Mouse (Mus musculus) midbrain, embryonic 15.5 days (tissue): Measurements from ENCODE around the gene Gm960. TPM values are rescaled to one million over a fixed set of nuclear protein-coding genes. Genes with fewer than 3 reads are reported as not detected.

Source experiments
- ATAC-seq: fragments of 200-750 bp; cut with Nextera tagmentation; replicated peaks from 2 replicates; pipeline ENCODE4 v1.8.0; 2017; ENCODE audit warnings: moderate TSS enrichment
- H3K27ac ChIP-seq: fragments of 300-500 bp; sonication (generic); 2 replicates; pipeline ENCODE4 v1.5.1; 2015; ENCODE audit warnings: mild to moderate bottlenecking, inconsistent platforms
- H3K27me3 ChIP-seq: fragments of 300-500 bp; sonication (generic); replicated peaks from 2 replicates; pipeline ENCODE4 v1.6.1; 2015; ENCODE audit warnings: inconsistent platforms
- H3K36me3 ChIP-seq: fragments of 300-500 bp; sonication (generic); replicated peaks from 2 replicates; pipeline ENCODE4 v1.6.1; 2015; ENCODE audit warnings: inconsistent platforms
- H3K4me1 ChIP-seq: fragments of 300-500 bp; sonication (generic); 2 replicates; pipeline ENCODE4 v1.6.1; 2015; ENCODE audit warnings: inconsistent platforms
- H3K4me2 ChIP-seq: fragments of 300-500 bp; sonication (generic); 2 replicates; pipeline ENCODE4 v1.6.1; 2015; ENCODE audit warnings: inconsistent platforms, mild to moderate bottlenecking, moderate library complexity
- H3K4me3 ChIP-seq: fragments of 300-500 bp; sonication (generic); 2 replicates; pipeline ENCODE4 v1.5.1; 2015; ENCODE audit warnings: mild to moderate bottlenecking, inconsistent platforms
- H3K9ac ChIP-seq: fragments of 300-500 bp; sonication (generic); 2 replicates; pipeline ENCODE4 v1.6.1; 2015; ENCODE audit warnings: mild to moderate bottlenecking, inconsistent platforms
- H3K9me3 ChIP-seq: fragments of 300-500 bp; sonication (generic); 2 replicates; pipeline ENCODE4 v1.6.1; 2016; ENCODE audit warnings: inconsistent platforms
- WGBS: fragments of 180-500 bp; shearing (Covaris S2); methylation state at CpG from one replicate; pipeline ENCODE4 v1.1.7; 2015; ENCODE audit warnings: mixed read lengths; 5-methylcytosine and 5-hydroxymethylcytosine counted together
- polyA plus RNA-seq: library from polyadenylated mRNA; unstranded; fragments of >200 nt; fragmentation: Nextera tagmentation; extraction: Ambion mirVana; gene quantifications from 2 replicates; pipeline ENCODE4 v1.2.1, GENCODE M21; 2015

The Gm960 gene
- polyA plus RNA-seq, 1 experiment from 2014 or later, result 7.7 TPM

DNA sequence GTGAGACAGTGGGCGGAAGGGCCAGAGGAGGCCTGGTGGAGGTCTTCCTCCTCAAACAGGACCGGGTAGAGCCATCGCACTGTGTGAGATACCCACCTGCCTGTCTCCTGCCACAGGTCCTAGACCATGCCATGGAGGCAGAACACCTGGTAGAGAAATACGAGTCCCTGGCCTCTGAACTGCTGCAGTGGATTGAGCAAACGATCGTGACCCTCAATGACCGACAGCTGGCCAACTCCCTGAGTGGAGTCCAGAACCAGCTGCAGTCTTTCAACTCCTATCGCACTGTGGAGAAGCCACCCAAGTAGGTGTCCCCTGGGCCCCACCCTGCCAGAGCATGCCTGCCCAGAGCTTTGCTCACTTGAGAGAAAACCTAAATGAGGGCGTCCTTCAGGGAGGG, 30.7 kb upstream of the Gm960 start:
- Histone ChIP-seq H3K4me2 (no peak overlapping the region), H3K4me3 (no peak overlapping the region), H3K9ac (no peak overlapping the region), H3K4me1 (no peaks in the 10 kb centered on the region), H3K36me3 (peaks cover 65% of the 10 kb centered on the region), H3K27ac (no peak overlapping the region), H3K27me3 (no peaks in the 10 kb centered on the region), H3K9me3 (no peaks in the 10 kb centered on the region)
- no peak for ATAC-seq
- WGBS, result 90% methylated on average over 9 of the region's 9 CpGs

DNA sequence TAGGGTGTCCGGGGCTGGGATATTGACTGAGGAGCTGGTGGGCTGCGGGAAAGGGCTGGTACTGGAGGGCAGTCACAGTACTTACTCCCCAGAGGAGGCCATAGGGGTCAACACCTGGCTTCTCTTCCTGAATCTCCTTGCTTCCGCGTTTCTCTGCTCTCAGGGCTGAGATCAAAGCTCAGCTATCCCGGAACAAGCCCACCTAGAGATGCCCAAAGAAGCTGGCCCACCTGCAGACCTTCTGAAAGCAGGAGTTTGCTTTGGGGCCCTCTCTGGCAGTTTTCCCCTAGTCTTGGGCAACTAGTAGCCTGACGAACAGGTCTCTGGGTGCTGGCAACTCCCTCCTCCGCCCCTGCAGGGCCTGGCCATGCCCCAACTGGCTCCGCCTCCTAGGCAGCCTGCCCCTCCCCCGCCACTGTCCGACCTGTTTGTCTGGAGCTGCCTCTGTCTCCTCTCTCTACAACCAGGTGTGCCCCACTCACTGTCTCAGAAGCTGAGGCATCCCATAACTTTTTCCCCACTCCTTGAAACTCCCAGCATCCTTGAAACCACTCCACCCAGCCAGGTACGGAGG, 22.3 kb upstream of the Gm960 start:
- Histone ChIP-seq H3K9ac (no peak overlapping the region), H3K4me3 (no peak overlapping the region), H3K27me3 (no peaks in the 10 kb centered on the region), H3K9me3 (no peaks in the 10 kb centered on the region), H3K4me2 (no peak overlapping the region), H3K4me1 (no peaks in the 10 kb centered on the region), H3K36me3 (peaks cover 24% of the 10 kb centered on the region), H3K27ac (no peak overlapping the region)
- ATAC-seq, result no peak
- WGBS, result 24% methylated on average over 11 of the region's 11 CpGs

DNA sequence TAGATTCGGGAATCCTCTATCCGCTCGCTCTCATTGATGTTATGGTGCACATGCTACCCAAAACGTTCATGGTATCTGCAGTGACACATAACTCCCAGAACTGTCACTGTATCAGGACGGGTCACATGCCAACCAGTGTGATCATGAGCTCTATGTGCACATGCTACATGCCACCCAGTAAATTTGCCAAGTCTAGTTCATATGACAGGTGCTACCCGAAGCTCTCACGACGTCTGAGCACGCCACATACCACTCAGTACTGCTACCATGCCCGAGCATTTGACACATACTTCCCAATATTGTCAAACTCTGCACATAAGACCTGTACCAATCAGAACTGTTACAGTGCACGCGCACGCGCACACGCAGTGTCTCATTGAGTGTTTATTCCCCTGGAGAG, 21.6 kb upstream of the Gm960 start:
- no peak overlapping the region for H3K27ac ChIP-seq

DNA sequence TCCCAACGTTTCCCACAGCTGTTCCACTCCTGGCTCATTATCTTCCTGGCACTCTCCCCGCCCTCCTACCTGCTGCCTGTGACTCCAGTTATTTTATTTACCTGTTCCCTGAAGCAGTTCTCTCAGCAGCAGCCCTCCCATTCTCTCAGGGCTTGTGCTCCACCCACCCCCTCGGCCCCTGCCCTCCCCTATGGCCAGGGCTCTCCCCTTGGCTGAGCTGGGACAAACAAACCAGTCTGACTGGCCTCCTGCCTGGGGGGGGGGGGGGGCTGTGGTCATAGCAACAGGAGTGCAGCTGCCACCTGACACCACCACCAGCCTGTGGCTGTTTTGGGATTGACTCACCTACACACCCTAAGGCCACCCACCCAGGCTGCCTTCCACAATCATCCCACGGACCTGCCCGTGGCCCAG, 20.9 kb upstream of the Gm960 start:
- Histone ChIP-seq H3K4me2 (no peak overlapping the region), H3K36me3 (peaks cover 13% of the 10 kb centered on the region), H3K27me3 (no peaks in the 10 kb centered on the region), H3K4me3 (no peak overlapping the region), H3K9ac (no peak overlapping the region), H3K4me1 (peaks cover 9% of the 10 kb centered on the region), H3K9me3 (no peaks in the 10 kb centered on the region), H3K27ac (no peak overlapping the region)
- 13% methylated on average over 5 of the region's 5 CpGs for WGBS
- no peak for ATAC-seq

More for the DNA sequence above, 21.6 kb upstream of the Gm960 start:
- H3K27me3 ChIP-seq, result no peaks in the 10 kb centered on the region
- H3K4me1 ChIP-seq, result peaks cover 1% of the 10 kb centered on the region; the same call in 1 of the 2 replicates
- H3K9ac ChIP-seq, result no peak overlapping the region
- peaks cover 19% of the 10 kb centered on the region for H3K36me3 ChIP-seq
- no peaks in the 10 kb centered on the region for H3K9me3 ChIP-seq
- H3K4me3 ChIP-seq, result no peak overlapping the region
- no peak for ATAC-seq
- no peak overlapping the region for H3K4me2 ChIP-seq
- WGBS, result 83% methylated on average over 15 of the region's 15 CpGs

DNA sequence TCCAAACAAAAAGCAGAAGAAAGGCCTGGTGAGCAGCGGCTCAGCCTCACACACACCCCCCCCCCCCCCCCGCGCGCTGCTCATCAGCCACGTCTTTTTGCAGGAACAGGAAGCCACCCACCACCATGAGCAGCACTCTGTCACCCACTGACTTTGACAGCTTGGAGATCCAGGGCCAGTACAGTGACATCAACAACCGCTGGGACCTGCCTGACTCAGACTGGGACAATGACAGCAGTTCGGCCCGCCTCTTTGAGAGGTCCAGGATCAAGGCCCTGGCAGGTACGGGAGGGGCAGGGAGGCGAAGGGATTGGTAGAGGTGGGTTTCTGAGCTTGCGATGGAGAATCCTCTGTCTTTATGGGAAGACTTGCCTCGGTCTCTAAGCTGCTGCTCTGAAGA, 20.2 kb upstream of the Gm960 start:
- H3K36me3 ChIP-seq, result peaks cover 9% of the 10 kb centered on the region; the same call in 1 of the 2 replicates
- H3K9ac ChIP-seq, result no peak overlapping the region
- no peaks in the 10 kb centered on the region for H3K9me3 ChIP-seq
- no peaks in the 10 kb centered on the region for H3K27me3 ChIP-seq
- peaks cover 15% of the 10 kb centered on the region for H3K4me1 ChIP-seq
- 36% methylated on average over 9 of the region's 12 CpGs for WGBS
- H3K4me3 ChIP-seq, result no peak overlapping the region
- H3K4me2 ChIP-seq, result no peak overlapping the region
- no peak for ATAC-seq
- H3K27ac ChIP-seq, result no peak overlapping the region

DNA sequence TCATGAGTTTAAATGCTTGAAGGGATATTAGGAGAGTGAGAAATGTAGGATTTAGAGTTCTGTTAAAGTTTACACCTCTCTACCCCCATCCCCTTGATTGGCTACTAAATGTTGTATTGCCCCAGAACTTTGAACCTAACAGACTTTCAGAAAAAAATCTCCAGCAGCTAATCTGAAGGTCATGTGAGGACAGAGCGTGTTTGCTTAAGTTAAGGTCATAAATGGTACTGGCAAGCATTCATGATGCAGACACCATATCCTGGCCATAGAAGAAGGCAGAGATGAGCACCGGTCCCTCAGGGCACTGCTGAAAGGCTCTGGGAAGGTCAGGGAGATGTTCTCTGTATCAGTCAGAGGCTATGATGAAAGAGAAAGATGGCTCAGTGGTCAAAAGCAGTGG, 18.8 kb upstream of the Gm960 start:
- no peak for ATAC-seq
- WGBS, result 93% methylated on average over 2 of the region's 2 CpGs
- no peak overlapping the region for H3K9ac ChIP-seq
- H3K27ac ChIP-seq, result no peak overlapping the region
- no peak overlapping the region for H3K4me2 ChIP-seq
- H3K4me1 ChIP-seq, result peaks cover 28% of the 10 kb centered on the region
- H3K27me3 ChIP-seq, result no peaks in the 10 kb centered on the region
- H3K36me3 ChIP-seq, result peaks cover 9% of the 10 kb centered on the region; the same call in 1 of the 2 replicates
- no peak overlapping the region for H3K4me3 ChIP-seq
- no peaks in the 10 kb centered on the region for H3K9me3 ChIP-seq

DNA sequence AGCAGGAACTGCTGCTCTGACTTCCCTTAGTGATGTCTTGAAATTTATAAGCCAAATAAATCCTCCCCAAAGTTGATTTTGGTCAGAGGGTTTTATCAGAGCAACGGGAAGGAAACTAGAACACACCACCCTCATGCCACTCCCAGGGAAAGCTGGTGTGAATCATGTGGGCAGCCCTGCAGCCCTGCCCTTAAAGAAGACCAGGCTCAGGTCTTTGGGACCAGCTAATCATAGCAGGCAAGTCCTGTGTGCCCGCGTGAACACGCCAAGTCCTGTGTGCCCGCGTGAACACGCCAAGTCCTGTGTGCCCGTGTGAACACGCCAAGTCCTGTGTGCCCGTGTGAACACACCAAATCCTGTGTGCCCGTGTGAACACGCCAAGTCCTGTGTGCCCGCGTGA, 18.3 kb upstream of the Gm960 start:
- Histone ChIP-seq H3K4me1 (peaks cover 28% of the 10 kb centered on the region), H3K9me3 (no peaks in the 10 kb centered on the region), H3K4me3 (no peak overlapping the region), H3K36me3 (peaks cover 7% of the 10 kb centered on the region; the same call in 1 of the 2 replicates), H3K4me2 (no peak overlapping the region), H3K27ac (no peak overlapping the region), H3K9ac (no peak overlapping the region), H3K27me3 (no peaks in the 10 kb centered on the region)
- WGBS, result 98% methylated on average over 14 of the region's 14 CpGs
- no peak for ATAC-seq

DNA sequence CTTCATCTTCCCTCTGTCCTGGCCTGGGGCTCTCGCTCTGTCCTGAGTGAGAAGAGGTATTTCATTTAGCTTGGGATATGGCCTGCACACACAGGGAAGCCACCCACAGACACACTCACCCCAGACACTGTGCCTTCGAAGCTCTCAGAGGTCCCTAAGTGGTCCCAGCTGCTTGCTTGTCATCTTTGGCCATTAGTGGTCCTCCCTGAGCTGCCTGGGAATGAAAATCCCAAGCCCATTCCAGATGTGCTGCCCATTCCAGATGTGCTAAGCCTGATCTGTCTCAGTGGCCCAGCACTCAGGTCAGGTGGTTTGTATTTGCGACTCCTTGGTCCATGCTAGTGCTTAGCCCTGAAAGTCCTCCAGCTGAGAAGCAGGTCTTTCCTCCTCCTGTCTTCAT, 15.4 kb upstream of the Gm960 start:
- Histone ChIP-seq H3K4me2 (peak overlapping the region; percentile 68), H3K9me3 (no peaks in the 10 kb centered on the region), H3K27ac (0 out of 2 replicates have a peak overlapping the region, but pooled peaks have one; percentile 3), H3K4me3 (peak overlapping the region; percentile 92), H3K27me3 (no peaks in the 10 kb centered on the region), H3K36me3 (no peaks in the 10 kb centered on the region), H3K9ac (peak overlapping the region; percentile 89; the same call in 1 of the 2 replicates), H3K4me1 (peaks cover 41% of the 10 kb centered on the region)
- WGBS, result 44% methylated on average over 3 of the region's 3 CpGs
- ATAC-seq, result no peak

DNA sequence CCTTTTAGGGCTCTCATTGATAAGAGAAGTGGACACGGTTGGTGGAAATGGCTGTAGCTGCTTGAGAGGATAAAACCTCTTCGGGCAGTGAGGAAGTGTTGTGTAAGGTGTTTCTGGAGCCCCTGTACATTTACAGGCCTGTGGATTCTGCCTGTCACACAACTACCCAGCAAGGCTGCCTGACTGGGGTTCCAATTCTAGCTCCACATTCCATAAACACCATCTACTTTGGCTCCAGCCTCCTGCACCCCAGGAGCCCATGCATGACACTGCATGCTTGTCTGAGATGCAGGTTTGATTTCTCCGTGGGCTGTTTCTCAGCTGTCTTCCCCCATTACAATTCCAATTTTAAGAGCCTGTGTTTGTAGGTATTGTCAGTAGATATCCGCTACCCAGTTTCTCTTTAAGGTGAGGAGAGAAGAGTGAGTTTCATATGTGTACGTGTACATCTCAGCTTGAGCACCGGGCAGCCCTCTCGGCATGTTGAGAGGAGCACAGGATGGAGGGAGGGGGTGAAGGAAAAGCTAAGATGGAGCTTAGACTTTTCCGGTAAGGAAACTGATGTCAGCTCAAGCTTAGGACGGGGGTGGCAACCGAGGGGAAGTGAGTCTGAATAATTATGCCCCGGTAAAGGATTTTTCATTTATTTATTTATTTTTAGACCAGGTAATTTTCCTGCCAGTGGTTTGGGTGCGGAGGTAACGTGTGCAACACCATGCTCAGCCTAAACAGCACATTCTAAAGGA, 14.5 kb upstream of the Gm960 start:
- Histone ChIP-seq H3K27me3 (no peaks in the 10 kb centered on the region), H3K4me1 (peaks cover 41% of the 10 kb centered on the region), H3K9ac (peak overlapping the region; percentile 89), H3K9me3 (no peaks in the 10 kb centered on the region), H3K36me3 (no peaks in the 10 kb centered on the region), H3K27ac (peak overlapping the region; percentile 95), H3K4me2 (peak overlapping the region; percentile 68), H3K4me3 (peak overlapping the region; percentile 92)
- WGBS, result 20% methylated on average over 13 of the region's 13 CpGs
- ATAC-seq, result peak; percentile 22; the same call in 1 of the 2 replicates

DNA sequence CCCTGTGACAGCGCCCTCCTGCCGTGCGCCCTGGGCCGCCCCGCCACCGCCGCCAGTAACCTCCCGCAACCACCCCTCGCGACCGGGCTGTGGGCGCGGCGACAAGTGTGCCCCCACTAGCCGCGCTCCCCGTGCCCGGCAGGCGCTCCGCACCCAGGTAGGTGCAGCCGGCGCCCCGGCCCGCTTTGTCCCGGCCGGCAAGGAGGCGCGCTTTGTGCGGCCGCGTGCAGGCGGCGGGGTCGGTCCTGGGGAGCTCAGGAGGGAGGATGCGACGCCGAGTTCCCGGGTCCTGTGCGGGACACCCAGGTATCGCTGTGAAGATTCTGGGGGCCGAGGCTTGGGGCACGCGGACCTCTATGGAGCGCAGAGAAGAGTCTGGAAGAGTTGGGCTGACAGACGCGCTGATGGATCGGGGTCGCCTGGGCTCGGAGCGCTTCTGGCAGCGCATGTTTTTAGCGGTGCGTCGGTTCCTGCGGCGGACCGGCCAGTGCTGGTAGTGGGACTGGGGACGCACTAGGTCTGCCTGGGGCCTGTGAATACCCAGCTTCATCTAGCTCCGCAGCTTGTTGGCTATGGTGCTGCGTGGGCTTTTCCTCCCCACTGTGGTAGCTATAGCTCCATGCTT, 13.8 kb upstream of the Gm960 start:
- Histone ChIP-seq H3K4me2 (peak overlapping the region; percentile 68), H3K4me1 (peaks cover 41% of the 10 kb centered on the region), H3K9ac (peak overlapping the region; percentile 89), H3K4me3 (peak overlapping the region; percentile 92), H3K27me3 (no peaks in the 10 kb centered on the region), H3K9me3 (no peaks in the 10 kb centered on the region), H3K36me3 (no peaks in the 10 kb centered on the region), H3K27ac (peak overlapping the region; percentile 95)
- peak; percentile 75 for ATAC-seq
- WGBS, result under 1% methylated on average over 50 of the region's 60 CpGs

DNA sequence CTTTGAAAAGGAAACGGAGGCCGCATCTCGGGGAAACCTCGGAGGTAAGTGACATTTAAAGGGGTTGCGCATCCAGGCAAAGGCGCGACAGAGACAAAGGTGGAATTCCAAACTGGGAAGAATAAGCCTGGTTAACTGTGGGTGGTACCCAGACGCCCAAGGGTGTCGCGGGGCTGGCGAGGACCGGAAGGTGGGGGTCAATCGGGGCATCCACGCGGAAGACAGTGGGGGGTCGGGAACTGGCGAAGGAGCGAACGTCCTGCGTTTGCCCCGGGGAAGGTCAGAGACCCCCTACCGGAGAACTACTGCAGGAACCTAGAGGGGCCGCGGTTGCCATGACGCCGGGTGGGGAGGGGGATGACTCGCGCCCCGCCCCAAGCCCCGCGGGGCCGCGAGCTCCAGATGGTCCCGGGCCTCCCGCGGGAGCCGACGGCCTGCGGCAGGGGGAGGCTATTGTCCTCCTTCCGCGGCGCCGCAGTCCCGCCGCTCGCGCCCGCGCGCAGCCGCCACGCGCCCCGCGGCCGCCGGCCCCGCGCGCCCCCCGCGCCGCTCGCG, 13.2 kb upstream of the Gm960 start:
- Histone ChIP-seq H3K4me1 (peaks cover 41% of the 10 kb centered on the region), H3K27ac (peak overlapping the region; percentile 95), H3K36me3 (no peaks in the 10 kb centered on the region), H3K27me3 (no peaks in the 10 kb centered on the region), H3K9ac (peak overlapping the region; percentile 89), H3K4me3 (peak overlapping the region; percentile 92), H3K9me3 (no peaks in the 10 kb centered on the region), H3K4me2 (peak overlapping the region; percentile 68)
- WGBS, result under 1% methylated on average over 41 of the region's 65 CpGs
- ATAC-seq, result peak; percentile 82

DNA sequence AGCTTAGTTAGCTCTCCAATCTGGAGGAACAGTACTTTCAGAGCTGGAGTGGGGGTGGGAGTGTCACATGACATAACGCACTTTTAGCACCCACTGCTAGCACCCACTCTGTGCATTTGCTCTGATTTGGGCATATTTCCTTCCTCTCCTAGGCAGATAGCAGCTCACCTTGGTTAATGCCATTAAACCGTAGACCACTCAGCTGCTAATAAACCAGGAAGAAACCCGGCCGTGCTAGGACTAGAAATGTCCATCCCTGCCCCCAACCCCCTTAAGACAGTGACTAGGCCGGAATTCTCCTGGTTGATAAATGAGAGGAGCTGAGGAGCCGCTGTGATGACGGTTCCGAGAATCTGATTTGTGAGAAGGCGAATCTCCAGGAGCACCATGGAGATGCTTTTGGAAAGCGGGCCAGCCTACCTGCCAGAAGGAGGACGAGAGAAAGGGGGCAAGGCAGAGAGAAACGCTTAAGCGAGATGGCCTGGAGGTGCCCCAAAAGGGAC, 12.7 kb upstream of the Gm960 start, which contains the start of gene Sptbn2:
TSS of gene Sptbn2 (plus strand) at position 70 of the 503 bp plus-strand sequence.
- Histone ChIP-seq H3K27ac (peak within 1 kb of the TSS; percentile 95), H3K9me3 (no peaks in the 10 kb centered on the region), H3K4me1 (peaks cover 41% of the 10 kb centered on the region), H3K27me3 (no peaks in the 10 kb centered on the region), H3K4me2 (peak within 1 kb of the TSS; percentile 68), H3K36me3 (no peaks in the 10 kb centered on the region), H3K9ac (peak within 1 kb of the TSS; percentile 89), H3K4me3 (peak within 1 kb of the TSS; percentile 92)
- 4% methylated on average over 13 of the region's 13 CpGs for WGBS
- peak; percentile 49 for ATAC-seq
